Mouse (Mus musculus) heart, adult 8-10 months (tissue): ENCODE measurements around the gene Rpl41. TPM values are rescaled to one million over a fixed set of nuclear protein-coding genes. Genes with fewer than 3 reads are reported as not detected.
A peak's percentile ranks its signal among the peaks of the same experiment; 100 is the strongest.
"Not testable (repeated sequence)": the region's sequence is repeated elsewhere in the genome, so short reads cannot be mapped to it uniquely, and the experiment has no call there.

Source experiments
- DNase-seq: peaks from one replicate; pipeline ENCODE4 v3.0.0; 2022; ENCODE audit warnings: low spot score
- total RNA-seq, 4 experiments: library from RNA; stranded (reverse); gene quantifications; 2 replicates each; pipeline ENCODE4 v1.2.4; 2022

Rpl41 gene
- total RNA-seq, 4 experiments from 2014 or later: 1,313 to 1,574 (median 1,476) TPM

DNA sequence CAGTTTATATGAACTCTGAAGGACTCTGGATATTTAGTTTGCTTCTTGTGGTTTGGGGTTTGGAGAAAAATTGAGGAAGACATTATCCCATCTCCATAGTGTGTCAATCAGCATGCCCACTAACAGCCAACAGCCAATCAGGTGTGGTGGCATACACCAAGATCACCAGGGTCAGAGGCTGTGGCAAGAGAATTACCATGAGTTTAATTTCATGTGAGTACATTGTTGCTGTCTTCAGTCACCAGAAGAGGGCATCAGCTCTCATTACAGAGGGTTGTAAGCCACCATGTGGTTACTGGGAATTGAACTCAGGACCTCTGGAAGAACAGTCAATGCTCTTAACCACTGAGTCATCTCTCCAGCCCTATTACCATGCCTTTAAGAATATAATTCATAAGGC lies 7.2 kb upstream of the Rpl41 start:
- DNase-seq: no peak

DNA sequence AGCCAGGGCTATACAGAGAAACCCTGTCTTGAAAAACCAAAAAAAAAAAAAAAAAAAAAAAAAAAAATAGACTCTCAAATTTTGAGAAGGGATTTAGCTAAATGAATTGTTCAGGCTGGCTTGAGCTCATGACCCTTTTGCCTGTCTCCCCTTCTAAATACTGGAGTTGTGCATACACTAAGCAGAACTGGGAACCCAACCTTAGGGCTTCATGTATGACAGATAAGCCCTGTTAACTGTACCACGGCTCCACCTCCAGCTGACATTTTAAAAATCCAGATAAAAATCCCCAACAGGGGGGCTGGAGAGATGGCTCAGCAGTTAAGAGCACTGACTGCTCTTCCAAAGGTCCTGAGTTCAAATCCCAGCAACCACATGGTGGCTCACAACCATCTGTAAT lies 6.5 kb upstream of the Rpl41 start:
- not testable (repeated sequence) for DNase-seq

DNA sequence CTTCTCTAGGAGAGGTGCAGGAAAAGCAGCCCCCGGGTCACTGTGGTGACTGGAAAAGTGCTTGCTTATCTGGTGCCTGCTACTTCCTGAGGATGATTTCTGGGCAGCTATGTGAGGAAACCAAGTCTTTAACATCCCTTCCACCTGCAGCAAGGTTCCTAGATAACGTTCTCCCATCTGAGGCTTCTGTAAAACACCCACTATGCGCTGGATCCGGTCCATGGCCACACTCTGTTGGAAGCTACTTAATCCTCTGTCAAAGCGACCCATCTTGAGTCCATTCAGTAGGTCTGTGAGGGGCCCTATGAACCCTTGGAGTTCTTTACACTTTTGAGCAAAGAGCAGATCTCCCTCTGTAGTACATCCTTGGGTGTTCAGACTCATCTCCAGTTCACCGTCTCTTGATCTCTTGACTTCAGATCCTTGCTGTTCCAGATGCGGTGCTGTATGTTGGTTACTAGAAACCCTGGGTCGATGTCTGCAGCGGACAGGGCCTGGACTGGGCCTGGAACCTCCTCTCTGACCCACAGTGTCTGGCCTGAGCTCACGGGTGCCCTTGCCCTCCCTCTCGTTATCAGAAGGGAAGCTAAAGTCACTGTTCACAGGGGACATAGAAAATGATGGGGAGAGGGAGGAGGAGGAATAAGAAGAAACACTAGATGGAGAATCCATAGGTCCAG lies 1.2 kb upstream of the Rpl41 start:
- DNase-seq: not testable (repeated sequence)

DNA sequence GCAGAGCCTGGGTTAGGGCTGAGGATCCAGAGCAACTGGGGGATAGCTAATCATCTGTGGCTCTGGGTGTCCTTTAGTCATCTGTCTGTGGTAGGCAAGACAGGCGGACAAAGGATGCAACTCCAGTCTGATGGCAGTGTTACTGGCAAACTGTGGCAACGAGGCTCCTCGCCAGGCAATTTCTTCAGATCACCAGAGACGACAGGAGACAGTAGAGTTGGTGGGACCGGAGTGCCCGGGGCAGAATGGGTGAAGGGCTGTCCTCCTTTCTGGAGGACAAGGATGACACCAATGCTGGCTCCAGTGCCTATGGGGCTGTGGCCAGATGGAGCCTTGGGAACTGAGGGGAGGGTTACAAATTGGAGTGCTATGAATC lies 565 bp upstream of the Rpl41 start:
- DNase-seq: not testable (repeated sequence)

DNA sequence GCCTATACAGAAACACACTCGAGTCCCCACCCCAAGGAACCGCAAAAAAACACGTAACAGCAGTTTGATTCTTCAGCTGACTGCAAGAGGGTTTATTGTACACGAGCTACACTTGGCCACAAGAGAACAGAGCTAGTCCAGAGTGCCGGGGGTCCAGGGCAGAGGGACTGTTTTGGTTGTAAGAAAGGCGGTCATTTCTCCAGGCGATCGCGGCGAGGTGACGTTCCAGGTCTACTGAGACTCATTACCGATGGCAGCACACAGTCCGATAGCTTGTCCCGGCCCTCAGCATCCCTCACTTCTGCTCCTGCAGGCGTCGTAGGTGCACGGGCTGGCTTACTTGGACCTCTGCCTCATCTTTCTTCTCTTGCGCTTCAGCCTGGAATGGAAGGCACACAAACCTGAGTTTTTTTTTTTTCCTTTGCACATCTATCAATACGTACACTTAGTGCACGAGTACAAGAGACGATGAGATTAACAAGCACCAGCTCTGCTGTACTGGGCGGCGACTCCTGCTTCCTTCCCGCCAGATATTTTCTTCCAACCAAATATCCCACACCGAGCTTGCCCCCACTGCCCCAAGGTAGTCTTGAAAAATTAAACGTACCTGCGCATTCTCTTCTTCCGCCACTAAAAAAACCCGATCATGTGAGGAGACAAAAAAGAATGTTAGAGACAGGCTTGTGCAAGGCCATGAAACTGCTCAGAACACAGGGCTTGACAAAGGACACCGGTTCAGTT lies 884 bp downstream of the Rpl41 start:
- DNase-seq: not testable (repeated sequence)

DNA sequence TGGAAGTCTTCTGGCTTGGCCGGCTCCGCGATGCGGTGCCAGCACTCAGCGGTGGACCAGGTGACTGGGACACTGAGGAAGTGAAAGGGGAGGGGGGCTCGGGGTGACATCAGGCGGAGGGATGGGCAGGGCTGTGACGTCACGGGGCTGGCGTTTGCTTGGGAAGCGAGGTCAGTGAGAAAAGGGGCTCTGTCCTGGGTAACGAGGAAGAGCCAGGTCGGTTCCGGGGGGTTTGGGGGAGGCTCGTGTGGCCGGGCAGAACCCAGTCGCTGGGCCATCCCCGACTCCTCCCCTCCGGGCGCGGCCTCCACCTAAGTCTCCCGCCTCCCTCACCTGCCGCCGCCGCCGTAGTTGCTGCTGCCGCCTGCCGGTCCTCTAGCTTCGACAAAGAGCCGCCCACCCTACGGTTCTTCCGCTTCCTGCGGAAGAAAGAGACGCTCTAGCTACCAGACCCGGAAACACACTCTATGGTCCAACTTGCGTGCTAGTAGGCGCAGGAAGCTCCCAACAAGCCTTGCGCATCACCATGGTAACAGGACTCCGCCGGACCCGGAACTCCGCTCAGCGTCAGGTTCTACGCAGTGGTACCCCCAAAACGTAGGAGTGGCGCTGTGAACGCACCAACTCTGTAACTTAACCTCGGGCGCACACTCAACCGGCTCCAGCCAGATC lies 1.6 kb downstream of the Rpl41 start, which contains the start of gene Zc3h10:
Zc3h10 (minus strand) TSS at position 414 of the 672 bp plus-strand sequence.
- DNase-seq: peak; percentile 96

DNA sequence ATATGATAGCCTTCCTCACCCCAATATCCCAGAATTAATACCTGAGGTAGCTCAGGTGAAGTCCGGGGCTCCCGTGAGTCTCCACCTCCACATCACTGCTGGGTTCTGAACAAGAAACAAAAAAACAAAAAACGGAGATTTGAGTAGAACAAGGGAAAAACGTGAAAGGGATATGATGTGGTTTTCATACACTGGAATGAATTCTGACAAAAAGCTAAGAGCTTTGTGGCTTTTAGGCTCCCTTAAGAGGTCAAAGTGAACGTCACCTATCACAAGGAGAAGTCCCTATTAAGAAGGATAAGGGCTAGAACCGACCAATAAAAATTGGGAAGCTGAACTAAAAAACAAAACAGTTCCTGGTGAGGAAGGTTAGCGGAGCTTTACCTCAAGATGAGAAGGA lies 2.3 kb downstream of the Rpl41 start:
- DNase-seq: no peak

DNA sequence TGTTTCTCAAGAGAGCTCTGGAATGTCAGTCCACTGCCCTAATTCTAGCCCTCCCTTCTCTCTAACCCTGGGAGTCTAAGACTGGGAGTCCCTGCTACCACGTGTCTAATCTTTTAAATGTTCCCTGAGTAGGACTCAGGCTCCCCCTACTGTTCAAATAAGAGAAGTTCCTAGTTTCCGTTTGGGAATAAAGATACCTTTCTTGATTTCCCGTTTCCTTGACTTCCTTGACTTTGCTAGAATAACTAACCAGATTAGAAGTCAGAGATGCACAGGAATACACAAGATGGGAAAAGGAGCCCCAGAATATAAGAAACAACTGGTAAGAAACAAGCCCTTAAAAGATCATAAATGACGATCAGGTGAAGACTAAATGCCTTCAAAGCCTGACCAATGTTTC lies 2.7 kb downstream of the Rpl41 start:
- DNase-seq: peak; percentile 56

DNA sequence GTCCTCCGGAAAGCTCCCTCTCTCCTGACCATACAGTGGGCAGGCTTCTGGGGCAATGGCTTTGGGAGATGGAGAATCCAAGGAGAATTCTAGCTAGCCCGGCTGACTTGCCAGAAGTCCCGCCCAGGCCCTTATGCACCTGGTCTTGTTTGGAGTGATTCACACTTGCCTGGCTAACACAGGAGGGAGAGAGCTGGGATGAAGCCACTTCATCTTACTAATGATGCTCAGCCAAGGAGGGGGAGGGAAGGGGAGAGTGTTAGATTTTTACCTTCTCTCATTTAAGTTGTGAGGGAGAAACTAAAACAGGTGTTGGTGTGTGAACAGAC lies 3.6 kb downstream of the Rpl41 start:
- DNase-seq: no peak

DNA sequence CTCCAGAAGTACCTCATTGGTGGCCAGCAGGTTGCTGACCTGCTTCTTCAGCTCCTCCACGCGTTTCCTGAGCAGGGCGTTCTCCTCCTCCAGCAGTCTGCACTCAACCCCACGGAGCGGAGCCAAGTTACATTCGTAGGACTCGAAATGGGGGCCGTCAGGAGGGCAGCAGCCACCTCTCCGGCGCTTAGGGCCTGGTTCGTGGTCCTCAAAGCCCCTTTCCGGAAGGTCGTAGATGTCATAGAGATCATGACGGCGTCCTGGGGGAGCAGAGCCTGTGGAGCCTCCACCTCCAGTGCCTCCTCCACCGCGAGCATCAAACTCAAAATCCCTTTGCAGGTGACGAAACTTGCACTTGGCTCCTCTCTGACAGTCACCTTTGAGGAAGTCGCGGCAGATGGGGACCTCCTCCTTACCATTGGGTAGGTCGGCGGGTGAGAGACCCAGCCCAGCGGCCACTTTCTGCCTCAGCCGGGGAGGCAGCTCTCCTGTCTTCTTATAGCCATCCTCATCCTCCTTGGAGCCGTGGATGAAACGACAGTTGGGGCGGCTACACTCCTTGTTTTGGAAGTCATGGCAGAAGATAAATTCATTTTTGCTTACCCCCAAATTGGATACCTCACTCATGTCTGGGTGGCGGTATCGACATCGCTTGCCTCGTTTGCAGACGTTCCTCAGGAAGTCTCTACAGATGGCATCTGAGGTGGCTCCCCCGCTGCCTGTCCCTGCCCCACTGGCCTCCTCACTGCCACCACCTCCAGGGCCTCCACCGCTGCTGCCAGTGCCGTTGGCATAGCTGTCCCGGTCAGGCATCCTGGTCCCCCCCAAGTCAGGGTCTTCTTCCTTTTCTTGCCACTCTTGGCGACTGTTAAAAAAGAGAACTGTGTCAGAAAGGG lies 4.2 kb downstream of the Rpl41 start:
- no peak for DNase-seq

DNA sequence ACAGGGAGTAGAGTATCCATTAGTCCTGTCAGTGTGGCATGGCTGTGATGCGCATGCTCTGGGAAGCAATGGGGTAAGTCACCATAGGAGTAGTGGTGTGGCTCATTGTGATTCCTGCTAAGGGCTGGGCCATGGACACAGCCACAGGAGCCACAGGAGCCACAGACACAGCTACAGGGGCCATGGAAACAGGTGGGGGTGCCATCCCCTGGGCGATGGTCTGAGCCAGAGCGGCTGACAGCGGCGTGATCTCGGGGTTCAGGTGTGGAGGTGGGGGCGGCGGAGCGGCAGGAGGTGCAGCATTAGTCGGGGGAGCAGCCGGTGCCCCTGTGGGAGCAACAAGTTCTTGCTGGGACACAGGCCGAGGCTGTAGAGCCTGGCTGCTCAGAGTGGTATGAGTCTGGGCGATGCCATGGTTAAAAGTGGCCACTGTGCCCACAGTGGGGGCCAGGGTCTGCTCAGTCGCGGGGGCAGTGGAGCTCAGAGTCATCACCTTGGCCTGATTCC lies 4.9 kb downstream of the Rpl41 start:
- DNase-seq: no peak

DNA sequence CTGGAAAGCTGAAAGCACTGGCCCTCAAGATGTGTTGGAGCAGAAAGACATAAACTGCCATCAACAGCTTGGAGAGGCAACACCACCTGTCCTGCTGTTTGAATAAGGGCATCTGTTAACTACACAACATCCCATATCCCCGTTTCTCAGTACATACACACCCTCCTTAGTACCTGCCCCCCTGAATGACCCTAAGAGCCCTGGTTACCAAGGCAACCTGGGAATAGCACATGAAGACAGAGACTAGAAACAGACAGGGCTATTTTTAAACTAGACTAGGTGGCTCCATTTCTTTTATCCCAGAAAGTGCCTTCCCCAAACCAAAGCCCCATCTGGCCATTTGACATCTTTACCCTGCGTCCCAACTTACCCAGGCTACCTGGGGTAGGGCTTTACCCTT lies 6.0 kb downstream of the Rpl41 start:
- DNase-seq: no peak

DNA sequence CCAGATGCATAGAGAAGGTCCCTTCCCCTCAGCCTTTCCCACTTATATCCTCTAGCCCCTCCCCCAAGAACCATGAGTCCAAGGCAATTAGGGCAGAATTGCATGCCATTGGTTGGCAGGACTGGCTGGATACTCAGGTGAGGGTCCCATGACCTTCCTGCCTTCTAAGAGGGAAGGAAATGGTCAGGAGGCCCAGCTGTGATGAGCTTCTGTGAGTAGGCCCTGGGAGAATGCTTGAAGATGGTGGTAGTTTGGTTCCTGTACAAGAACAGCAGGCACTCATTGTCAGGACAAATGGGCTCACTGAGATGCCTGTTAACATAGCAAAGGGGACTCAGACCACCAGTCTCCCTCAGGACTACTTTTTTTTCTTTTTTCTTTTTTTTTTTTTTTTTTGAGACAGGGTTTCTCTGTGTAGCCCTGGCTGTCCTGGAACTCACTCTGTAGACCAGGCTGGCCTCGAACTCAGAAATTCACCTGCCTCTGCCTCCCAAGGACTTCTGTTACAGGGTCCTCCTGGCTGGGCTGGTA lies 10.7 kb downstream of the Rpl41 start:
- DNase-seq: no peak

DNA sequence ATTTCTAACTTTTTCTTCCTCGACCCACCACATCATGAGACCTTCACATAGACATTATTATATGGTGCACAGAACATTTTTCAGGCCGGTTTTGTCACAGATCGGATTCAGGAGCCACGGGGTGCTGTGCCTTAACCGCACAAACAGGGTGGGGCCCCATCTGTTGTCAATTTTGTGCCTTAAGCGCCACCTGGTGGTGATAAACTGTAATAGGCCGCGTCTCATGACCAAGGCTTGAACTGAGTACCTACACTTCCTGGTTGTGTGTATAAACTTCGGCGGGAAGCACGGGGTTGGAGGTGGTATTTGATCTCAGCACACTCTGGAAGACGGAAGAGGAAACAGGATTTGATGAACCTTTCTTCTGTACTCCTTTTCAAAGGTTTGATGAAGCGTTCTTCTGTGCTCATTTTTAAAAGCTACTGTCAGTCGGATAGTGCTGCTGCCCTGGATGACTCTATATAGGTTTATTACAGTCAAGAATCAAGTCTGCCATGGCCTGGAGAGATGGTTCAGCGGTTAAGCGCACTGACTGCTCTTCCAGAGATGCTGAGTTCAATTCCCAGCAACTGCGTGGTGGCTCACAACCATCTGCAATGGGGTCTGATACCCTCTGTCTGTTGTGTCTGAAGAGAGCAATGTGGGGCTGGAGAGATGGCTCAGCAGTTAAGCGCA lies 12.7 kb downstream of the Rpl41 start:
- peak; percentile 95 for DNase-seq

DNA sequence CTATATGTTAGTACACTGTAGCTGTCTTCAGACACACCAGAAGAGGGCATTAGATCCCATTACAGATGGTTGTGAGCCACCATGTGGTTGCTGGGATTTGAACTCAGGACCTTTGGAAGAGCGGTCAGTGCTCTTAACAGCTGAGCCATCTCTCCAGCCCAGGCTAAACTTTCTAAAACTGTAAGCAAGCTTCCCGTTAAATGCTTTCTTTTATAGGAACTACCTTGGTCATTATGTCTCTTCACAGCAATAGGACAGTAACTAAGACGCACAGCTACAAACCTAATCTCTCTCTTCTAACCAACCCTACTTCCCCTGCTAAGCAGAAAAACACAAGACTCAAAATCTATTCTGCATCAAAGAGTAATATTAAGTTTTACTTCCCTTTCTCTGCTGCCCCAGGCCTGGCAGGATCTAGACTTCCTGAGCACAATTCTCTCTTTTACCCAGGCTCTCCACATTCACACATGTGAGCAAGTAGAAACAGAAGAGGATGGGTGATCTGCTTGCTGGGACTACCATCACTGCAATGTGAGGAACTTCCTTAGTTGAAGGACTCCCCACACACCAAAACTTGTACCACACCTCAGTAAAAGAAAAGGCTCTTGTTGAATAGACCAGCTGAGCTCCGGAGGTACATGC lies 13.4 kb downstream of the Rpl41 start:
- no peak for DNase-seq

DNA sequence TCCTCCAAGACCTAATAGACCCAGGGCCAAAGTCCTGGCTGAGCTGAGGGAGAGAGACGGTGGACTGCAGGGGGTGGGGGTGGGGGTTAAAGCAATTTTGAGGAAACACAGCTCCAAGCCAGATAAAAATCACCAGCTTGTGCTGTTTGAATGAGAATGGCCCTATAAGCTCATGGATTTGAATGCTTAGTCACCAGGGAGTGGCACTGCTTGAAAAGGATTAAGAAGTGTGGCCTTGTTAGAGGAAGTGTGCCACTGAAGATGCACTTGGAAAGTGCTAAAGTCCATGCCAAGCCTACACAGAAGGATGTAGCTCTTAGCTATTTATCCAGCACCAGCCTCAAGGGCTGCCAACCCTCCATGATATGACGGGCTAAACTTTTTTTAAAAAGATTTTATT lies 13.9 kb downstream of the Rpl41 start:
- DNase-seq: no peak

DNA sequence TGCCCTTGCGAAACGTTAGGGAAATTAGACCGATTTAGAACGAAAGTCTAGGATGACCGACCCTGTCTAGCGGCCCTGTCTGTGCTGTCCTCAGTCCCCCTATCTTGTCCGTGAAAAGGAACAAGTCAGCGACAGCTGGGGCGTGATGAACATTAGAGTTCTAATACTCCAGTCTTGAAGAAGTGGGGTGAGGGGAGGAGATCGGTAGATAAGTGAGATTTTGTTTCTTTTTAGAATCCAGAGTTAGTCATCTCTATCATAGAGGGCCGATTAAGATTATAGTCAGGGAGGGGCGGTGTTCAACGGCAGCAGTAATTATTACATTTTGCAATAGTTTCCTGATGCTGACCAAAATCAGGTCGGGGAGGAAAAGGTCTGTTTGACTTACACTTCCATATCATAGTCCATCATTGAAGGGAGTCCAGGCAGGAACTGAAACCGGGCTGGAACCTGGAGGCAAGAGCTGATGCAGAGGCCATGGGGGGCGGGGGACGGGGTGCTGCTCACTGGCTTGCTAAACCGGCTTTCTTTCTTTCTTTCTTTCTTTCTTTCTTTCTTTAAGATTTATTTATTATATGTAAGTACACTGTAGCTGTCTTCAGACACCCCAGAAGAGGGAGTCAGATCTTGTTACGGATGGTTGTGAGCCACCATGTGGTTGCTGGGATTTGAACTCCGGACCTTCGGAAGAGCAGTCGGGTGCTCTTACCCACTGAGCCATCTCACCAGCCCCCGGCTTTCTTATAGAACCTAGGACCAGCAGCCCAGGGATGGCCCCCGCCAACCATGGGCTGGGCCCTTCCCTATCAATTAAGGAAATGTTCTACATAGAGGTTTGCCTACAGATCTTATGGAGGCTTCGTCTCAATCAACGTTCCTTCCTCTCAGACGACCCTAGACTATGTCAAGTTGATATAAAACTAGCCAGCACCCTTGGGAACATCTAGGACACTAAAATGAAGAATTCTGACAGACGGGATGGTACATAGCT lies 22.4 kb downstream of the Rpl41 start:
- DNase-seq: no peak

DNA sequence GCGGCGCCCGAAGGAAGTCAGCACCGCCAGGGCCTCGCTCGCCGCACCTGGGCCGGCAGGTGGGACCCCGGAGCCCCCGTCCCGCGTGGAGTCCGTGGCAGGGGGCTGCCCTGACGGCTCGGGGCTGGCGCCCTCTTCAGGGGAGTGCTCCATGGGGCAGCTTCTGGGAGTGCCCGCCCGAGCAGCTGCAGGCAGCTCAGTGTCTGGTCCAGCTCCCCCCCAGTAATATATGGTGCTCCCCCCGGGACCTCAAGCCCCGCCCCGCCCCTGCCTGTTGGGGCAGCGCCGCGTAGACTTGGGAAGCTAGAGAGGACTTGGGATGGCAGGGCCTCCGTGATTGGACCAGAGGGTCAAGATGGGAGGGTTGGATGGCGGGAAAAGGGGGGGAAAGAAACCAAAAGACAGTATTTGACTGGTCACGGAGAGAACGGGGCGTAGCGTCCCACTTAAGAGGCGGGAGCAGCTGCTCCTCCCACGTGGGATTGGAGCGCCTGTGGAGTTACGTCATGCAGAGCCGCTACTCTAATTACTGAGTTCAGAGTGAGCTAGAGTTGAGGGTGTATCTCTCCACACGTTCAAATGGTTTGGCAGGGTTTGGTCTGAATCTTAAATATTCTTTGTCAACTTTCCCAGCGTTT lies 23.3 kb downstream of the Rpl41 start, which contains the start of gene Esyt1:
Esyt1 (minus strand) TSS at position 201 of the 638 bp plus-strand sequence.
- peak; percentile 97 for DNase-seq
